Mouse (Mus musculus) splenic B cell, adult 2 months (primary cell): ENCODE results near the gene Rundc3a.
"Not testable (repeated sequence)": the region's sequence is repeated elsewhere in the genome, so short reads cannot be mapped to it uniquely, and the experiment has no call there.

ENCODE experiments used
- DNase-seq: peaks from one replicate; pipeline ENCODE4 v3.0.0-alpha.2; 2011; ENCODE audit warnings: low read depth, low spot score
- H3K27me3 ChIP-seq: 2 replicates; pipeline ENCODE4 v1.6.1; 2012; ENCODE audit warnings: mild to moderate bottlenecking, low read length, moderate library complexity, mixed read lengths; ENCODE audit not compliant: control insufficient read depth, poor library complexity, insufficient read depth, severe bottlenecking
- H3K36me3 ChIP-seq: 2 replicates; pipeline ENCODE4 v1.6.1; 2012; ENCODE audit warnings: mild to moderate bottlenecking, low read length, moderate library complexity, mixed read lengths; ENCODE audit not compliant: control insufficient read depth, poor library complexity, insufficient read depth, severe bottlenecking

Rundc3a gene

GRCm38 (mm10) chr11:102361776-102362495 is 31.3 kb upstream of the Rundc3a start:
- Histone ChIP-seq H3K36me3 (no peaks in the 10 kb centered on the region), H3K27me3 (no peaks in the 10 kb centered on the region)
- DNase-seq = no peak

GRCm38 (mm10) chr11:102363623-102364022 is 29.6 kb upstream of the Rundc3a start:
- no peak for DNase-seq
- Histone ChIP-seq H3K36me3 (no peaks in the 10 kb centered on the region), H3K27me3 (no peaks in the 10 kb centered on the region)

- Histone ChIP-seq H3K36me3 (no peaks in the 10 kb centered on the region), H3K27me3 (no peaks in the 10 kb centered on the region)
- no peak for DNase-seq
Measured at GRCm38 (mm10) chr11:102364570-102365371, 28.4 kb upstream of the Rundc3a start.

GRCm38 (mm10) chr11:102365699-102366098 is 27.5 kb upstream of the Rundc3a start:
- Histone ChIP-seq H3K27me3 (no peaks in the 10 kb centered on the region), H3K36me3 (no peaks in the 10 kb centered on the region)
- no peak for DNase-seq

GRCm38 (mm10) chr11:102366103-102366502 is 27.1 kb upstream of the Rundc3a start, which contains the start of gene Slc4a1:
Slc4a1 (minus strand) TSS chr11:102366203.
- H3K36me3 ChIP-seq, H3K27me3 ChIP-seq, DNase-seq: not testable (repeated sequence)

GRCm38 (mm10) chr11:102367504-102368280 is 25.5 kb upstream of the Rundc3a start:
- DNase-seq = no peak

GRCm38 (mm10) chr11:102368347-102368746 is 24.9 kb upstream of the Rundc3a start:
- no peaks in the 10 kb centered on the region for H3K27me3 ChIP-seq
- no peaks in the 10 kb centered on the region for H3K36me3 ChIP-seq
- DNase-seq = no peak

More at GRCm38 (mm10) chr11:102367504-102368280, 25.5 kb upstream of the Rundc3a start:
- no peaks in the 10 kb centered on the region for H3K27me3 ChIP-seq
- H3K36me3 ChIP-seq = no peaks in the 10 kb centered on the region

GRCm38 (mm10) chr11:102369263-102369662 is 23.9 kb upstream of the Rundc3a start:
- Histone ChIP-seq H3K36me3 (no peaks in the 10 kb centered on the region), H3K27me3 (no peaks in the 10 kb centered on the region)
- DNase-seq = no peak

- Histone ChIP-seq H3K36me3 (no peaks in the 10 kb centered on the region), H3K27me3 (no peaks in the 10 kb centered on the region)
- no peak for DNase-seq
Measured at GRCm38 (mm10) chr11:102370285-102370684, 22.9 kb upstream of the Rundc3a start.

GRCm38 (mm10) chr11:102371926-102372685 is 21.1 kb upstream of the Rundc3a start:
- no peaks in the 10 kb centered on the region for H3K27me3 ChIP-seq
- DNase-seq = no peak
- H3K36me3 ChIP-seq = no peaks in the 10 kb centered on the region

- no peak for DNase-seq
- no peaks in the 10 kb centered on the region for H3K27me3 ChIP-seq
- H3K36me3 ChIP-seq = no peaks in the 10 kb centered on the region
Measured at GRCm38 (mm10) chr11:102372936-102373335, 20.3 kb upstream of the Rundc3a start.

- Histone ChIP-seq H3K27me3 (no peaks in the 10 kb centered on the region), H3K36me3 (no peaks in the 10 kb centered on the region)
- no peak for DNase-seq
Measured at GRCm38 (mm10) chr11:102373646-102374045, 19.6 kb upstream of the Rundc3a start.

GRCm38 (mm10) chr11:102374108-102374725 is 19.0 kb upstream of the Rundc3a start:
- no peak for DNase-seq
- no peaks in the 10 kb centered on the region for H3K36me3 ChIP-seq
- no peaks in the 10 kb centered on the region for H3K27me3 ChIP-seq
